Mouse (Mus musculus) Patski (cell line): ENCODE measurements at regions not wholly inside any gene's neighbourhood (a gene's known extent, or its start where the extent isn't known, plus 50 kb on each side); places are given as distances from the start of the nearest gene placed in this dataset.

Experiments used
- ATAC-seq: fragments of 100-300 bp; one replicate; pipeline ENCODE4 v1.8.0; 2021
- CTCF ChIA-PET: fragments of 350-600 bp; sonication (Branson Sonifier 250); formaldehyde crosslinking; loops from one replicate; lab custom pipeline; 2022; ENCODE audit warnings: inconsistent platforms; lab: Charles Lee
- POLR2A ChIA-PET: fragments of 350-600 bp; sonication (Branson Sonifier 250); formaldehyde crosslinking; loops from one replicate; lab custom pipeline; 2022; ENCODE audit warnings: antibody characterized with exemption, inconsistent platforms; lab: Charles Lee
- DNase-seq: peaks from one replicate; pipeline ENCODE4 v3.0.0-alpha.2; 2011; ENCODE audit warnings: low read depth, low spot score
- H3K27me3 ChIP-seq: fragments of 371-371 bp; one replicate; pipeline ENCODE4 v1.5.1; 2021
- CTCF ChIP-seq: fragments of 100-300 bp; IDR thresholded peaks from one replicate; pipeline ENCODE4 v1.5.1; 2021
- in situ Hi-C: fragments of 300-500 bp; cut with MboI; formaldehyde crosslinking; loops from 3 replicates; pipeline ENCODE4 v1.11.1; 2018; ENCODE audit warnings: low pct_unique_long_range_greater_than_20kb, mixed read lengths

- no peak for TF ChIP-seq CTCF
- ChIA-PET CTCF (no interaction called here), POLR2A (no interaction called here)
- DNase-seq (no peak), ATAC-seq (no peak)
- peaks cover 6% of the 10 kb centered on the region for H3K27me3 ChIP-seq
- in situ Hi-C loops: no loop called here
Observed at GRCm38 (mm10) chr10:25857954-25858616, 220.0 kb upstream of the Gm9767 start.

- CTCF ChIA-PET: no interaction called here
- TF ChIP-seq CTCF: no peak
- DNase-seq (no peak), ATAC-seq (no peak)
- H3K27me3 ChIP-seq: no peaks in the 10 kb centered on the region
- in situ Hi-C loops: no loop called here
- POLR2A ChIA-PET: no interaction called here
Observed at GRCm38 (mm10) chr10:25844348-25844747, 233.7 kb upstream of the Gm9767 start.

- ChIA-PET CTCF (no interaction called here), POLR2A (no interaction called here)
- in situ Hi-C loops: no loop called here
- TF ChIP-seq CTCF: no peak
- peaks cover 3% of the 10 kb centered on the region for H3K27me3 ChIP-seq
- DNase-seq: no peak
- ATAC-seq: no peak
Observed at GRCm38 (mm10) chr10:25829275-25829674, 248.8 kb upstream of the Gm9767 start.

GRCm38 (mm10) chr10:25804223-25804622 is 268.2 kb upstream of the Smlr1 start:
- no peaks in the 10 kb centered on the region for H3K27me3 ChIP-seq
- no peak for TF ChIP-seq CTCF
- ChIA-PET CTCF (interaction anchor here (1.5 kb wide), 1 partner anchor 30 kb away, joined by 3 read pairs; no protein-coding TSS in a partner anchor), POLR2A (no interaction called here)
- no peak for DNase-seq
- no peak for ATAC-seq
- in situ Hi-C loops: no loop called here

GRCm38 (mm10) chr10:25801499-25801898 is 265.4 kb upstream of the Smlr1 start:
- in situ Hi-C loops: no loop called here
- no peak for ATAC-seq
- POLR2A ChIA-PET: interaction anchor here (0.5 to 0.7 kb wide), 2 partner anchors 11 to 12 kb away, joined by 3 to 5 read pairs; no protein-coding TSS in a partner anchor

GRCm38 (mm10) chr10:25798881-25799280 is 262.8 kb upstream of the Smlr1 start:
- in situ Hi-C loops: no loop called here
- ChIA-PET CTCF (no interaction called here), POLR2A (no interaction called here)
- TF ChIP-seq CTCF: no peak
- ATAC-seq (no peak), DNase-seq (no peak)
- no peaks in the 10 kb centered on the region for H3K27me3 ChIP-seq

More at GRCm38 (mm10) chr10:25801499-25801898, 265.4 kb upstream of the Smlr1 start:
- DNase-seq: no peak
- no peaks in the 10 kb centered on the region for H3K27me3 ChIP-seq
- no peak for TF ChIP-seq CTCF
- CTCF ChIA-PET: interaction anchor here (1.0 to 1.4 kb wide), 2 partner anchors 11 to 32 kb away, joined by 3 to 4 read pairs; no protein-coding TSS in a partner anchor

- in situ Hi-C loops: no loop called here
Observed at GRCm38 (mm10) chr10:25790363-25790821, 254.3 kb upstream of the Smlr1 start.

GRCm38 (mm10) chr10:25788660-25789059 is 252.6 kb upstream of the Smlr1 start:
- TF ChIP-seq CTCF: no peak
- in situ Hi-C loops: no loop called here
- ChIA-PET POLR2A (no interaction called here), CTCF (interaction anchor here (0.6 to 0.8 kb wide), 2 partner anchors 17 to 62 kb away, joined by 3 to 4 read pairs; no protein-coding TSS in a partner anchor)
- H3K27me3 ChIP-seq: no peaks in the 10 kb centered on the region
- ATAC-seq (peak; percentile 85), DNase-seq (no peak)

More at GRCm38 (mm10) chr10:25790363-25790821, 254.3 kb upstream of the Smlr1 start:
- DNase-seq: no peak
- CTCF ChIA-PET: interaction anchor here (2.1 kb wide), 1 partner anchor 11 kb away, joined by 4 read pairs; no protein-coding TSS in a partner anchor
- no peak for ATAC-seq
- POLR2A ChIA-PET: no interaction called here
- H3K27me3 ChIP-seq: no peaks in the 10 kb centered on the region
- no peak for TF ChIP-seq CTCF

GRCm38 (mm10) chr10:25788004-25788403 is 251.9 kb upstream of the Smlr1 start:
- DNase-seq: no peak
- in situ Hi-C loops: no loop called here
- ATAC-seq: peak; percentile 65
- no peak for TF ChIP-seq CTCF
- POLR2A ChIA-PET: no interaction called here
- H3K27me3 ChIP-seq: no peaks in the 10 kb centered on the region
- CTCF ChIA-PET: no interaction called here

- no peak for DNase-seq
- no peak for TF ChIP-seq CTCF
- ChIA-PET CTCF (no interaction called here), POLR2A (no interaction called here)
- no peak for ATAC-seq
- no peaks in the 10 kb centered on the region for H3K27me3 ChIP-seq
- in situ Hi-C loops: no loop called here
Observed at GRCm38 (mm10) chr10:25783861-25784260, 247.8 kb upstream of the Smlr1 start.

- ATAC-seq (no peak), DNase-seq (no peak)
- ChIA-PET POLR2A (no interaction called here), CTCF (interaction anchor here (1.6 kb wide), 1 partner anchor 12 kb away, joined by 4 read pairs; no protein-coding TSS in a partner anchor)
- in situ Hi-C loops: no loop called here
- no peaks in the 10 kb centered on the region for H3K27me3 ChIP-seq
- no peak for TF ChIP-seq CTCF
Observed at GRCm38 (mm10) chr10:25779476-25779875, 243.4 kb upstream of the Smlr1 start.
